12 mouse cellular contexts compared by ENCODE assay signal in genomic region chr12:29526236-29526644, GRCm38 (mm10). TPM values are rescaled to one million over a fixed set of nuclear protein-coding genes. Genes with fewer than 3 reads are reported as not detected.
DNase-seq lines count a peak whose midpoint lies in the region; ATAC-seq lines count a peak whose summit lies in the region.
"Had no signal": no experiment of that assay in that cellular context is flagged by ENCODE, and none has a peak within 500 bp of the region (broad histone marks: within the 10 kb centered on the region; RNA-seq: fewer than 3 reads in every experiment).

No protein-coding gene starts in this region.

- WGBS in hindbrain, embryonic 10.5 days, result 3% methylated on average over 6 of the region's 6 CpGs
- under 1% methylated on average over 6 of the region's 6 CpGs for WGBS in midbrain, embryonic 14.5 days

- peaks cover 16% of the 10 kb centered on the region for H3K27me3 ChIP-seq in hindbrain, embryonic 10.5 days (ENCODE audit: insufficient read depth, poor library complexity, severe bottlenecking)
- H3K27me3 ChIP-seq in midbrain, embryonic 14.5 days (ENCODE audit: control insufficient read depth, insufficient read depth, low read length), result no peaks in the 10 kb centered on the region

- DNase-seq in brain, embryonic 18.5 days (ENCODE audit: low read depth, low spot score), result peak; percentile 91
- peak; percentile 49 to 69 for DNase-seq in cerebellum, postnatal 36 days
- peak; percentile 27 for DNase-seq in hindbrain, embryonic 10.5 days (ENCODE audit: low spot score)
- peak; percentile 91 for DNase-seq in midbrain, embryonic 14.5 days
- DNase-seq in spleen, postnatal 36 days (ENCODE audit: low spot score in 2 of 2), result no peak
- DNase-seq in kidney, adult 8-10 months, result no peak
- no peak for DNase-seq in T-cell, adult 2 months (ENCODE audit: low spot score)
- DNase-seq in ovary, adult 18-20 months (ENCODE audit: low spot score), result no peak
- DNase-seq: adrenal gland, adult 8-10 months; heart, postnatal 4 days had no signal

- H3K27ac ChIP-seq in hindbrain, embryonic 10.5 days, result peak overlapping the region; percentile 88
- peak overlapping the region; percentile 98 for H3K27ac ChIP-seq in midbrain, embryonic 14.5 days (replicated peaks; ENCODE audit: low read depth, low read length)
- H3K27ac ChIP-seq: limb, embryonic 10.5 days; macrophage had no signal

- peak overlapping the region; percentile 46; the same call in 1 of the 2 replicates for H3K9ac ChIP-seq in midbrain, embryonic 14.5 days (replicated peaks; ENCODE audit: low read length)

- H3K9me3 ChIP-seq in hindbrain, embryonic 10.5 days, result no peaks in the 10 kb centered on the region
- H3K9me3 ChIP-seq in midbrain, embryonic 14.5 days (ENCODE audit: control insufficient read depth, low read length), result no peaks in the 10 kb centered on the region
- H3K9me3 ChIP-seq: limb, embryonic 10.5 days had no signal

- peak overlapping the region; percentile 55 for H3K4me3 ChIP-seq in hindbrain, embryonic 10.5 days
- peak overlapping the region; percentile 20 for H3K4me3 ChIP-seq in midbrain, embryonic 14.5 days (replicated peaks; ENCODE audit: low read depth, low read length)

- peak; percentile 55 for ATAC-seq in midbrain, embryonic 14.5 days (ENCODE audit: low FRiP score, low TSS enrichment)

- H3K36me3 ChIP-seq in hindbrain, embryonic 10.5 days, result no peaks in the 10 kb centered on the region
- H3K36me3 ChIP-seq in midbrain, embryonic 14.5 days (ENCODE audit: control insufficient read depth, insufficient read depth, low read length), result no peaks in the 10 kb centered on the region
- H3K36me3 ChIP-seq: limb, embryonic 10.5 days had no signal

- H3K4me2 ChIP-seq in midbrain, embryonic 14.5 days (ENCODE audit: low read length), result peak overlapping the region; percentile 71

- H3K4me1 ChIP-seq in hindbrain, embryonic 10.5 days (replicated peaks), result peaks cover 44% of the 10 kb centered on the region
- peaks cover 11% of the 10 kb centered on the region for H3K4me1 ChIP-seq in midbrain, embryonic 14.5 days (ENCODE audit: control insufficient read depth, insufficient read depth, low read length)

RNA-seq across cellular contexts. Expression of gene Myt1l, which starts 1.9 kb away (rescaled TPM):
- polyA plus RNA-seq in hindbrain, embryonic 10.5 days (2016; fragmentation: Nextera tagmentation; extraction: Ambion mirVana), result 3.5 and 12.1 TPM in 2 replicates
- polyA plus RNA-seq in midbrain, embryonic 14.5 days (2014; fragmentation: Nextera tagmentation; extraction: Ambion mirVana), result 250 and 257 TPM in 2 replicates
- polyA plus RNA-seq: limb, embryonic 10.5 days; macrophage had no signal

Comparison
In these comparisons a context has a peak if more than half of its experiments do, and no peak if none do; other contexts are left out.
1. DNase-seq: peak in brain, embryonic 18.5 days (single experiment), cerebellum, postnatal 36 days (2 of 2), hindbrain, embryonic 10.5 days (single experiment) and midbrain, embryonic 14.5 days (single experiment); none in spleen, postnatal 36 days (0 of 2), kidney, adult 8-10 months (0 of 2), T-cell, adult 2 months (single experiment) and ovary, adult 18-20 months (single experiment).
2. RNA of gene Myt1l, which starts 1.9 kb away (polyA plus RNA-seq): 250 to 257 TPM in midbrain, embryonic 14.5 days; 3.5 to 12.1 TPM in hindbrain, embryonic 10.5 days; every median in the first group is over 10 times any median in the second.